In genomic region chr1:126679348-126679747, GRCm38 (mm10) we compare ENCODE assay signal across 35 mouse cellular contexts.
"Had no signal": no experiment of that assay in that cellular context is flagged by ENCODE, and none has a peak within 500 bp of the region (broad histone marks: within the 10 kb centered on the region; RNA-seq: fewer than 3 reads in every experiment).

No protein-coding gene starts in this region.

- ATAC-seq: hindbrain, embryonic 16.5 days; hindbrain, postnatal 0 days; inflammation-experienced regulatory T-cells, adult 6 months; intestine, embryonic 15.5 days; intestine, embryonic 16.5 days; intestine, postnatal 0 days had no signal

- H3K27me3 ChIP-seq: heart, embryonic 12.5 days; heart, embryonic 15.5 days; hindbrain, embryonic 12.5 days; hindbrain, embryonic 13.5 days; hindbrain, embryonic 15.5 days; intestine, embryonic 15.5 days; kidney, embryonic 15.5 days had no signal

- H3K4me3 ChIP-seq: heart, embryonic 10.5 days; heart, embryonic 12.5 days; heart, embryonic 13.5 days; heart, embryonic 15.5 days; hindbrain, embryonic 10.5 days; hindbrain, embryonic 12.5 days; hindbrain, embryonic 13.5 days; hindbrain, embryonic 15.5 days; intestine, embryonic 15.5 days; kidney, embryonic 15.5 days; layer of hippocampus, adult 2 months; left cerebral cortex, adult 2 months had no signal

- H3K9me3 ChIP-seq: heart, embryonic 10.5 days; heart, embryonic 12.5 days; heart, embryonic 13.5 days; heart, embryonic 15.5 days; hindbrain, embryonic 10.5 days; hindbrain, embryonic 12.5 days; hindbrain, embryonic 13.5 days; hindbrain, embryonic 15.5 days; intestine, embryonic 15.5 days; kidney, embryonic 15.5 days had no signal

- H3K36me3 ChIP-seq: heart, embryonic 10.5 days; heart, embryonic 12.5 days; heart, embryonic 13.5 days; heart, embryonic 15.5 days; hindbrain, embryonic 12.5 days; hindbrain, embryonic 13.5 days; hindbrain, embryonic 15.5 days; intestine, embryonic 15.5 days; kidney, embryonic 15.5 days had no signal

- H3K27ac ChIP-seq: heart, embryonic 10.5 days; heart, embryonic 13.5 days; heart, embryonic 15.5 days; hindbrain, embryonic 10.5 days; hindbrain, embryonic 12.5 days; hindbrain, embryonic 13.5 days; hindbrain, embryonic 14.5 days; hindbrain, embryonic 15.5 days; hindbrain, postnatal 0 days; intestine, embryonic 15.5 days; kidney, embryonic 15.5 days; kidney, postnatal 0 days; layer of hippocampus, adult 2 months; left cerebral cortex, adult 2 months had no signal

- H3K9ac ChIP-seq: heart, embryonic 12.5 days; heart, embryonic 13.5 days; heart, embryonic 15.5 days; hindbrain, embryonic 12.5 days; hindbrain, embryonic 13.5 days; hindbrain, embryonic 14.5 days; hindbrain, embryonic 15.5 days; intestine, embryonic 15.5 days; kidney, embryonic 15.5 days had no signal

- DNase-seq: heart, postnatal 10 days; heart, postnatal 14 days; heart, postnatal 4 days; kidney, adult 11 months; kidney, adult 18-20 months; kidney, adult 2 months; kidney, adult 8-10 months; kidney, adult 9 months; kidney, postnatal 10 days; kidney, postnatal 14 days; kidney, postnatal 25 days; kidney, postnatal 36 days; kidney, postnatal 4 days; layer of hippocampus, adult 9-11 months; layer of hippocampus, postnatal 36 days had no signal

- H3K4me2 ChIP-seq: heart, embryonic 11.5 days; heart, embryonic 12.5 days; heart, embryonic 13.5 days; heart, embryonic 15.5 days; hindbrain, embryonic 12.5 days; hindbrain, embryonic 13.5 days; hindbrain, embryonic 14.5 days; hindbrain, embryonic 15.5 days; intestine, embryonic 15.5 days; kidney, embryonic 15.5 days had no signal
